Mouse (Mus musculus) testis, adult 2 months (tissue): ENCODE measurements around the gene Irf1. TPM values are rescaled to one million over a fixed set of nuclear protein-coding genes. Genes with fewer than 3 reads are reported as not detected.

Experiments used
- H3K27ac ChIP-seq: fragments of 200-500 bp; 2 replicates; pipeline ENCODE4 v1.5.1; 2012; ENCODE audit warnings: low read depth, low read length; ENCODE audit not compliant: control insufficient read depth, insufficient read depth
- H3K27me3 ChIP-seq: fragments of 200-500 bp; 2 replicates; pipeline ENCODE4 v1.6.1; 2012; ENCODE audit warnings: mild to moderate bottlenecking, low read length, moderate library complexity; ENCODE audit not compliant: control insufficient read depth, insufficient read depth
- H3K36me3 ChIP-seq: fragments of 200-500 bp; 2 replicates; pipeline ENCODE4 v1.6.1; 2012; ENCODE audit warnings: mild to moderate bottlenecking, low read length; ENCODE audit not compliant: control insufficient read depth, insufficient read depth
- H3K4me1 ChIP-seq: fragments of 200-500 bp; 2 replicates; pipeline ENCODE4 v1.6.1; 2012; ENCODE audit warnings: low read length; ENCODE audit not compliant: control insufficient read depth, insufficient read depth
- H3K4me3 ChIP-seq: fragments of 200-500 bp; 2 replicates; pipeline ENCODE4 v1.5.1; 2012; ENCODE audit warnings: low read depth, mild to moderate bottlenecking, low read length, moderate library complexity, mixed read lengths; ENCODE audit not compliant: control insufficient read depth
- CTCF ChIP-seq: fragments of 200-500 bp; IDR thresholded peaks from 2 replicates; pipeline ENCODE4 v1.5.1; 2012; ENCODE audit warnings: low read depth, mild to moderate bottlenecking, inconsistent platforms, low read length, moderate library complexity; ENCODE audit not compliant: control insufficient read depth, insufficient read depth, insufficient replicate concordance
- POLR2A ChIP-seq: fragments of 200-500 bp; IDR thresholded peaks from 2 replicates; pipeline ENCODE4 v1.6.1; 2012; ENCODE audit warnings: low read depth, mild to moderate bottlenecking, inconsistent platforms, low read length, moderate library complexity; ENCODE audit not compliant: control insufficient read depth
- polyA plus RNA-seq: library from polyadenylated mRNA; depleted of rRNA; stranded (reverse); fragments of >200 nt; gene quantifications from 2 replicates; pipeline ENCODE4 v1.2.3, GENCODE M21; 2012

The Irf1 gene
- polyA plus RNA-seq, 1 experiment: 3.4 TPM

DNA sequence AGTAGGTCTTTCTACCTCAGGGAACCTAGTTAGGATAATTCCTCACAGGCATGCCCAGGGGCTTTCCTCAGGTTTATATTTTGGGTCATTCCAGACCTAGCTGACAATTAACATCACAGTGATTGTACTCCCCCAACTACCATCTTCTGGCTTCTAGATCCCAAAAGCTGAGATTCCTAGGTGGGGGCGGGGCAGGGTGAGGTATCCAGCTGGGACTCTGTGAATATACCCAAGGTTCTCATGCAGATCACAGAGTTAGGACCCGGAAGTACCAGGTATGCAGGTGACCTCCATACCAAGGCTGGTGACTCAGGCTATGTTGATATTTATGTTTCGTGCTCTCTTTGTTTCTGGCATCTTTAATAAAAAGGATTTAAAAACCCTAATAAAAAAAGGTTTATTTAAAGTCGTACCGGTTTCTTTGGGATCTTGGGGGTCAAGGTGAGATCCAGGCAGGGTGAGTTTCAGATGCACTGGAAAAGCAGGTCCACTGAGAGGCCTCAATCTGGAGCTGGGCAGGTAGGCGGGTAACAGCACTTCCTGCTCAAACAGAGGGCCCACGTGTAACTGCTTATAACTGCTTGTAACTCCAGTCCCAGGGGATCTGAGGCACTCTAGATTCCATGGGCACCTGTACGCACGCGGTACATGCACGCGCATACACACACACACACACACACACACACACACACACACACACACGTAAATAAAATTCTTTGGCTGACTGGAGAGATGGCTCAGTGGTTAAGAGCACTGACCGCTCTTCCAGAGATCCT is 34.9 kb downstream of the Irf1 start:
- H3K27me3 ChIP-seq: no peaks in the 10 kb centered on the region
- H3K4me1 ChIP-seq: peaks cover 4% of the 10 kb centered on the region; the same call in 1 of the 2 replicates
- no peaks in the 10 kb centered on the region for H3K36me3 ChIP-seq
- no peak overlapping the region for H3K27ac ChIP-seq
- H3K4me3 ChIP-seq: no peak overlapping the region
- no peak for TF ChIP-seq CTCF
- no peak for TF ChIP-seq POLR2A

DNA sequence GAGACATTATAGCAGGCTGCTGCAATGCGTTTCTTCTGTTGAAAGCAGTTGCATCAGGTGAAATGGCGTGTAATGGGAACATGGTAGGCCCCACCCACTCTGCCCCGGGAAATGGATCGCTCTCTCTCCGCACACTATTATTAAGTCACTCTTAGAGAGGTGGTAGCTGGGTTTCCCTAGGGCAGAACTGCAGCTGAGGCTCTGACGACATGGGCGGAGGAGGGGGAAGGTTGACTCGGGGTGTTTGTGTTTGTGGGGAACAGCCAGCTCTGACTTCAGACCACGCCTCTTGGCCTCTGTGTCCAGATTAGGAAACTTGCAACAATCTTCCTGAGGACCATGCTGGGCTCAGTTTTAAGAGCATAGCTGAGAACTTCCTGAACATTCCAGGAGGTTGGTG is 36.0 kb downstream of the Irf1 start:
- H3K4me3 ChIP-seq: no peak overlapping the region
- H3K27ac ChIP-seq: no peak overlapping the region
- no peak for TF ChIP-seq CTCF
- TF ChIP-seq POLR2A: no peak
- no peaks in the 10 kb centered on the region for H3K36me3 ChIP-seq
- H3K4me1 ChIP-seq: peaks cover 4% of the 10 kb centered on the region; the same call in 1 of the 2 replicates
- H3K27me3 ChIP-seq: no peaks in the 10 kb centered on the region

DNA sequence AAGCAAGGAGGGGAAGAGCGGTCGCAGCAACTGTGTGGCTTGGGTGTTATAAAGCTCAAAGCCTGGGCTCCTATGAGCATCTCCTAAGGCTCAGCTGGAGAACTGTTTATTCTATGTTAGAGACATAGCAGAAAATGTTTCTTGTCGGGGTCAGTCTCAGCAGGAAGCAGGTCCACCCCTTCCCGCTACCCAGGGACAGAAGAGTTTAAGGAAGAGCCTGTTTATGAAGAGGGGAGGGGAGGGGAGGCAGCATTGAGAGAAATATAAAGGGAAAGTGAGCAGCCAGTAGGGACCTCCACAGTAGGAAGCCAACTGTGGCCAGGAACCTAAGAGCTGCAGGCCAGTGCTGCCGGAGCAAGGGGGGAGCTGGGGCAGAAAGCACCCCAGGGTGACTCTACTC is 39.5 kb downstream of the Irf1 start:
- Histone ChIP-seq H3K4me1 (peaks cover 4% of the 10 kb centered on the region; the same call in 1 of the 2 replicates), H3K4me3 (no peak overlapping the region), H3K27ac (no peak overlapping the region), H3K36me3 (no peaks in the 10 kb centered on the region), H3K27me3 (no peaks in the 10 kb centered on the region)
- no peak for TF ChIP-seq CTCF
- TF ChIP-seq POLR2A: no peak

DNA sequence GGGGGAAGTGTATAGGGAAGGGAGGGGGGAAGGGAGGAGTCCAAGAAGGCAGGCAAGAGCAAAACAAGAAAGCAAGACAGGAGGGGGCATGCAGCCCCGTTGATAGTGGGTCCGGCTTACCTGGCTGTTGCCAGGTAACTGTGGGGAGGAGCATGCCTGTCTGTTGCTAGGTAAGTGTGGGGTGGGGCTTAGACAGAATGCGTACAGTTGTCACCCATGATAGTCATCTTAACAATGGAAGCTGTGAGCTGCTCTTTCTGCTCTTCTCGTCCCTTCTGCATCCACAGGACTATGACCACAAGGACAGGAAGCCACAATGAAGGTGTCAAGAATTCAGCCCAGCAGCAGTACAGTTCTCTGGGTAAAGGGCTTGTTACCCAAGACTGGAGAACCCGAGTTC is 40.3 kb downstream of the Irf1 start:
- Histone ChIP-seq H3K36me3 (no peaks in the 10 kb centered on the region), H3K4me1 (peaks cover 4% of the 10 kb centered on the region; the same call in 1 of the 2 replicates), H3K27ac (no peak overlapping the region), H3K4me3 (no peak overlapping the region), H3K27me3 (no peaks in the 10 kb centered on the region)
- no peak for TF ChIP-seq POLR2A
- TF ChIP-seq CTCF: no peak

DNA sequence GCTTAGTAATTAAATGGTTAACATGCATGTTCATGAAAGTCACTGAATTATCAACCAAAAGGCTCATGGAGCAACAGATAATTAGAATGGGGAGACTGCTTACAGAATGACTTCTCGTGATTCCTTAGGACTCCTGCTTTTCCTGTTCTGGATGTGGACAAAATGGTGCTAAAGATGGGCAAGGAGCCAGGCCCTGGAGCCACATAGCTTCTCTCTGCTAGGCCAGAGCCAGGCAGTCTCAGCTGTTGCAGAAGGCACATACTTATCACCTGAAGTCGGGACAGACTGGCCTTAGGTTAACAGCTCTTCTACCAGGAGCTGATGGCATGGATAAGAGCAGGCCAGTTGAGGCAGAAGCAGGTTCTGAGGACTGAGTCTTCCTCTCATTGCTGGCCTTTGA is 40.9 kb downstream of the Irf1 start:
- Histone ChIP-seq H3K27me3 (no peaks in the 10 kb centered on the region), H3K36me3 (no peaks in the 10 kb centered on the region), H3K4me1 (peaks cover 2% of the 10 kb centered on the region; the same call in 1 of the 2 replicates), H3K4me3 (no peak overlapping the region), H3K27ac (no peak overlapping the region)
- TF ChIP-seq CTCF (no peak), POLR2A (no peak)

DNA sequence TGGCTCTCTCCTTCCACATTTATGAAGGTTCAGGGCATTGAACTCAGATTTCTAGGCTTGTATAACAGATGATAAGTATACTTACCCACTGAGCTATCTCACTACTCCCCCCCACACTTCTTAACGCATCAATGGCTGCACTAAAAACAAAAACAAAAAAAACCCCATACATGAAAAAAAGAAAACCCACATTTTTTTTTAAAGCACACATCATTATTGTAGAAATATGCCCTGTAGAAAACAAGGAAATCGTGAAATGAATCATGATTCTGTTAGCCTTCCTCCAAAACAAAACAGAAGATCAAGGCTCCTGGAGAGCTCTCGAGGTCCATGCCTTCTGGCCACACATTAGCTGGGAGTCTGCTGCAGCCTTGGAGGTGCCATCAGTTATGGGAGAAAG is 41.5 kb downstream of the Irf1 start:
- Histone ChIP-seq H3K27me3 (no peaks in the 10 kb centered on the region), H3K4me3 (no peak overlapping the region), H3K36me3 (no peaks in the 10 kb centered on the region), H3K27ac (no peak overlapping the region), H3K4me1 (no peaks in the 10 kb centered on the region)
- TF ChIP-seq CTCF (no peak), POLR2A (no peak)

DNA sequence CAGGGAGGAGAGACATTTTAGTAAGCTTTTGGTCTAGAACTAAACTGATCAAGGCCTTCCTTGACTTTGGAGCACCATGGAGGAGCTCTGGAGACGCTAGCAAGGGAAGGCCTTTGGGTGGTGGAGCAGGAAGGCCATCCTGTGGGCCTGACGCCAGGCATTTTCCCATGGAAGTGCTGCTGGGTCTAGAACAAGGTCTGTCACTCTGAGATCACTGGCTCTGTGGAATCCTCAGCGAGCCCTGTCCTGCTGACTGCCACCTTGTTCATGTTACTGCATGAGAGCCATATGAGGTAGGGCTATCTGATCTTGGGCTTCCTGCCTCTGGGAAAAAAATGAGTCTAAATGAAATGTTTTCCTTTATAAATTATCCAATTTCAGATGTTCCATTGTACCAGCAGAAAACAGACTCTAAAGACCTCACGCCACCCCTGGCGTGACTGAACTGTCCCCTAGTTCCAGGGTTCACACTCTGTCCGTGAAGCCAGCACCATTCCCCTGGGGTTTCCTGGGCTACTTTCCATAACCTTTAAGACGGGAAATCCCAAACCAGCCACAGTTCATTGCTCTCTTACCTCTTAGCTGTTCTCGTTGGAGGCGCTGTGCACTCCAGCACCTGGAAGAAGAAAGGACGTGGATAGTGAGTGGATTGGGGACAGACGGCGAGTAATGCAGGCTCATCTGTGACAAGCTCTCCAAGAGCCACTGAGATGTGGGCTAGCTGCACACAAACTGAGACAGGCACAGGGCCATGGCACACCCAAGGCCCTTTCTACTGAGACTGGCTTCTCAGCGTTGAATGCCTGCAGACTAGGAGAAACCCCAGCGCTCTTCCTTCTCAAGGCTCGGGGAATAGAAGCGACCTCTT is 43.4 kb downstream of the Irf1 start:
- H3K27ac ChIP-seq: no peak overlapping the region
- H3K36me3 ChIP-seq: no peaks in the 10 kb centered on the region

More for the DNA sequence above, 43.4 kb downstream of the Irf1 start:
- Histone ChIP-seq H3K4me3 (no peak overlapping the region), H3K27me3 (no peaks in the 10 kb centered on the region), H3K4me1 (no peaks in the 10 kb centered on the region)
- TF ChIP-seq CTCF: no peak
- no peak for TF ChIP-seq POLR2A
